Comparison of ENCODE assay signal across 15 mouse cellular contexts in genomic region chr13:59416530-59417230, GRCm38 (mm10).
DNase-seq lines count a peak whose midpoint lies in the region.
"Had no signal": no experiment of that assay in that cellular context is flagged by ENCODE, and none has a peak within 500 bp of the region (broad histone marks: within the 10 kb centered on the region; RNA-seq: fewer than 3 reads in every experiment).

No protein-coding gene starts in this region.

- peak; percentile 24 for DNase-seq in layer of hippocampus, adult 11-12 months (ENCODE audit: low spot score)
- DNase-seq in layer of hippocampus, postnatal 25 days (ENCODE audit: extremely low spot score in 1 of 2, low spot score in 1 of 2): no peak
- DNase-seq in left cerebral cortex, postnatal 36 days (ENCODE audit: low spot score in 2 of 2): peak; percentile 40 to 45
- DNase-seq in left cerebral cortex, postnatal 4 days: no peak
- DNase-seq in ES-CJ7 (ENCODE audit: low read depth, low spot score) (peak; percentile 18), R1 (ENCODE audit: low read depth, low spot score) (peak; percentile 31)
- DNase-seq in thymus, postnatal 0 days (ENCODE audit: low spot score): no peak
- DNase-seq: adrenal gland, postnatal 14 days; cerebellum, adult 9-10 months; gastrocnemius, adult 2 months; heart, postnatal 4 days; kidney, adult 8-10 months; kidney, postnatal 10 days; liver; lung, postnatal 4 days had no signal

- intact Hi-C loops in left cerebral cortex, postnatal 36 days (cut with DNase I): no loop called here
- intact Hi-C loops in left cerebral cortex, postnatal 4 days (cut with DNase I): no loop called here

Comparison
In these comparisons a context has a peak if more than half of its experiments do, and no peak if none do; other contexts are left out.
1. DNase-seq: peak in layer of hippocampus, adult 11-12 months (single experiment), left cerebral cortex, postnatal 36 days (2 of 2), ES-CJ7 (single experiment) and R1 (single experiment); none in layer of hippocampus, postnatal 25 days (0 of 2), left cerebral cortex, postnatal 4 days (single experiment) and thymus, postnatal 0 days (single experiment).